Mouse (Mus musculus) forebrain, embryonic 11.5 days (tissue): ENCODE measurements around the gene Rpl27. TPM values are rescaled to one million over a fixed set of nuclear protein-coding genes. Genes with fewer than 3 reads are reported as not detected.
A peak's percentile ranks its signal among the peaks of the same experiment; 100 is the strongest.
"Not testable (repeated sequence)": the region's sequence is repeated elsewhere in the genome, so short reads cannot be mapped to it uniquely, and the experiment has no call there.

Experiments
- ATAC-seq: fragments of 200-750 bp; cut with Nextera tagmentation; replicated peaks from 2 replicates; pipeline ENCODE4 v1.8.0; 2017; ENCODE audit warnings: moderate TSS enrichment; ENCODE audit not compliant: low FRiP score
- DNase-seq: peaks from one replicate; pipeline ENCODE4 v3.0.0-alpha.2; 2017; ENCODE audit warnings: low spot score
- H3K27ac ChIP-seq: fragments of 300-500 bp; sonication (generic); 2 replicates; pipeline ENCODE4 v1.5.1; 2014; ENCODE audit warnings: low read depth, low read length
- H3K27me3 ChIP-seq: fragments of 300-500 bp; sonication (generic); 2 replicates; pipeline ENCODE4 v1.6.1; 2014; ENCODE audit warnings: mild to moderate bottlenecking, low read length, mixed read lengths; ENCODE audit not compliant: control insufficient read depth, insufficient read depth
- H3K36me3 ChIP-seq: fragments of 300-500 bp; sonication (generic); 2 replicates; pipeline ENCODE4 v1.6.1; 2014; ENCODE audit warnings: mild to moderate bottlenecking, low read length, moderate library complexity, mixed read lengths; ENCODE audit not compliant: control insufficient read depth, insufficient read depth
- H3K4me1 ChIP-seq: fragments of 300-500 bp; sonication (generic); replicated peaks from 2 replicates; pipeline ENCODE4 v1.6.1; 2014; ENCODE audit warnings: low read length, mixed read lengths; ENCODE audit not compliant: control insufficient read depth, insufficient read depth
- H3K4me2 ChIP-seq: fragments of 300-500 bp; sonication (generic); 2 replicates; pipeline ENCODE4 v1.6.1; 2014; ENCODE audit warnings: low read depth, mild to moderate bottlenecking, low read length, moderate library complexity, mixed read lengths; ENCODE audit not compliant: severe bottlenecking
- H3K4me3 ChIP-seq: fragments of 300-500 bp; sonication (generic); 2 replicates; pipeline ENCODE4 v1.5.1; 2014; ENCODE audit warnings: low read depth, low read length
- H3K9ac ChIP-seq: fragments of 300-500 bp; sonication (generic); 2 replicates; pipeline ENCODE4 v1.6.1; 2014; ENCODE audit warnings: low read length
- H3K9me3 ChIP-seq: fragments of 300-500 bp; sonication (generic); 2 replicates; pipeline ENCODE4 v1.6.1; 2016; ENCODE audit warnings: low read length, mixed read lengths; ENCODE audit not compliant: control insufficient read depth
- WGBS: fragments of 180-500 bp; shearing (Covaris S2); extraction: QIAGEN DNeasy Blood & Tissue Kit; methylation state at CpG from one replicate; pipeline ENCODE4 v1.1.7; 2014; 5-methylcytosine and 5-hydroxymethylcytosine counted together
- polyA plus RNA-seq: library from polyadenylated mRNA; unstranded; fragments of >200 nt; fragmentation: Nextera tagmentation; extraction: Ambion mirVana; gene quantifications from 2 replicates; pipeline ENCODE4 v1.2.1, GENCODE M21; 2014

Rpl27 gene
- polyA plus RNA-seq, 1 experiment from 2014 or later, result 424 TPM

DNA sequence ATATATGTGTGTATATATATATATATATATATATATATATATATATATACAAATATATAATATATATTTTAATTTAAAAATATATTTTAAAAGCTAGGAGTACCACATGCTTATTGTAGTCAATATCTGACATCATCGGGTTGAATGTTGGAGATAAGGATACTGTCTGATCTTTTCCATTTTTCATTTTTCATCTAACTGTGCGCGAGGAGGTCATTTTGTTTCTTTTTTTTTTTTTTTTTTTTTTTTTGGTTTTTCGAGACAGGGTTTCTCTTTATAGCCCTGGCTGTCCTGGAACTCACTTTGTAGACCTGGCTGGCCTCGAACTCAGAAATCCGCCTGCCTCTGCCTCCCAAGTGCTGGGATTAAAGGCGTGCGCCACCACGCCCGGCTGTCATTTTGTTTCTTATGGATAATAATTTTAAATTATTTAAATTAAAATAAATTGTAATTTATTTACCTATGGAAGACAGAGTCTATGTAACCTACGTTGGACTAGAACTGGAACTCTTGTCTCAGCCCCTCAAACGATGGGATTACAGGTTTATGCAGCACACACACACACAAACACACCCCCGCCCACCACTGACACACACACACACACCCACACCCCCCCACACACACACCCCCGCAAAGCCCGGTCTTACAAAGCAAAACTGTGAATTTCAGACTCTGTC, 510 bp upstream of the Rpl27 start:
- 0 out of 2 replicates have a peak, but pooled peaks have one; percentile 12 for ATAC-seq
- H3K27me3 ChIP-seq, DNase-seq, H3K9me3 ChIP-seq, H3K9ac ChIP-seq, H3K27ac ChIP-seq, H3K4me1 ChIP-seq: not testable (repeated sequence)
- Histone ChIP-seq H3K36me3 (peaks cover 15% of the 10 kb centered on the region; the same call in 1 of the 2 replicates), H3K4me3 (peak overlapping the region; percentile 90; the same call in 1 of the 2 replicates), H3K4me2 (peak overlapping the region; percentile 40; the same call in 1 of the 2 replicates)
- 36% methylated on average over 14 of the region's 15 CpGs for WGBS

- H3K9me3 ChIP-seq, result no peaks in the 10 kb centered on the region
- H3K4me1 ChIP-seq, result peaks cover 7% of the 10 kb centered on the region
- peak overlapping the region; percentile 92 for H3K4me2 ChIP-seq
- H3K4me3 ChIP-seq, result peak overlapping the region; percentile 90
- 3% methylated on average over 14 of the region's 14 CpGs for WGBS
- no peaks in the 10 kb centered on the region for H3K27me3 ChIP-seq
- H3K9ac ChIP-seq, result peak overlapping the region; percentile 89
- peaks cover 15% of the 10 kb centered on the region; the same call in 1 of the 2 replicates for H3K36me3 ChIP-seq
- H3K27ac ChIP-seq, result peak overlapping the region; percentile 77
- no peak for ATAC-seq
- peak; percentile 49 for DNase-seq
These were observed 662 bp downstream of the Rpl27 start for GRCm38 (mm10) chr11:101442760-101443159.

DNA sequence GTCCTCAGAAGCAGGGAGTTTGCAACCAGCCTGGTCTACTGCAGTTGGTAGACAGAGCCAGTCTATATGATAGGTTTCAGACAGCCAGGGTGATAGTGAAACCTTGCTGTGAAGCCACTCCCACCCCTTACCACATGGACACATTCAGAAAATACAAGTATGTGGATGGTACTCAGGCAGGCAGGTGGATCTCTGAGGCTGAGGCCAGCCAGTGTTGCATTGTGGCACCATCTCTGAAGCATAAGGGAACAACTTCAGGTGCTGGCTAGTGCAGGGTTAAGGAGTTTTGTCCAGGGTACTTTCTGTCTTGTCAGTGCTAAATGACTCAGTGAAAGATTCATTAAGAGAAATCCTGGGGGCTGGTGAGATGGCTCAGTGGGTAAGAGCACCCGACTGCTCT, 4.2 kb downstream of the Rpl27 start:
- Histone ChIP-seq H3K4me2 (no peak overlapping the region), H3K27ac (no peak overlapping the region), H3K9ac (no peak overlapping the region), H3K36me3 (peaks cover 15% of the 10 kb centered on the region; the same call in 1 of the 2 replicates), H3K27me3 (no peaks in the 10 kb centered on the region), H3K9me3 (no peaks in the 10 kb centered on the region), H3K4me1 (peaks cover 7% of the 10 kb centered on the region), H3K4me3 (no peak overlapping the region)
- ATAC-seq (no peak), DNase-seq (peak; percentile 47)
- WGBS, result 81% methylated on average over 1 of the region's 1 CpGs

GRCm38 (mm10) chr11:101446860-101447259, 4.8 kb downstream of the Rpl27 start:
- not testable (repeated sequence) for H3K4me1 ChIP-seq, H3K4me3 ChIP-seq, H3K27me3 ChIP-seq, H3K9ac ChIP-seq, ATAC-seq, H3K4me2 ChIP-seq, H3K27ac ChIP-seq, H3K9me3 ChIP-seq
- peak; percentile 21 for DNase-seq
- peaks cover 15% of the 10 kb centered on the region; the same call in 1 of the 2 replicates for H3K36me3 ChIP-seq
- 91% methylated on average over 8 of the region's 8 CpGs for WGBS

GRCm38 (mm10) chr11:101447786-101448185, 5.7 kb downstream of the Rpl27 start:
- Histone ChIP-seq H3K36me3 (peaks cover 15% of the 10 kb centered on the region; the same call in 1 of the 2 replicates), H3K9me3 (no peaks in the 10 kb centered on the region), H3K27me3 (no peaks in the 10 kb centered on the region), H3K9ac (no peak overlapping the region), H3K4me3 (no peak overlapping the region), H3K27ac (no peak overlapping the region), H3K4me2 (no peak overlapping the region), H3K4me1 (peaks cover 7% of the 10 kb centered on the region)
- no peak for ATAC-seq
- no peak for DNase-seq
- 90% methylated on average over 5 of the region's 5 CpGs for WGBS

DNA sequence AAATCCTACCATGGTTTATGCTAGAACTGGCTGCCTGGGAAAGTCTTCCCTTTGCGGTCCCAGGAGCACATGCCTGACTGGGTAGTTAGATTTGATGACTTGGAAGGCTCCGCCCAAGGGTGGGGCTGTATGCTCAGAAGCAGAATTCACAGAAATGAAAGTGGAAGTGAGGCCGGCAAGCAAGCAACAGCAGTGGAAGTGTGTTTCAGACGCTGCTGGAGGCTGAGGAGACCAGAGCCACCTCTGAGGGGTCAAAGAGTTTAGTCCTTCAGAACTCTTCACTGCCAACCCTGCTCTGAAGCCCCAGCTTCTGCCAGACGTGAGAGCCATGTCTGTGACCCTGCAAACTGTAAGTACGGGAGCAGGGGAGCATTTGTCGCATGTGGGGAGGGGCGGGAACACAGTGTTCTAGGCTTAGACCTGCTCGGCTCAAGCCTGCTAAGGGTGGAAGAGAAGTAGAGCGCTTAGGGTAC, 6.2 kb downstream of the Rpl27 start, which contains the start of gene Ifi35:
Ifi35 (plus strand) TSS at position 134 of the 473 bp plus-strand sequence.
- ATAC-seq (no peak), DNase-seq (peak; percentile 54)
- H3K9ac ChIP-seq, result 0 out of 2 replicates have a peak within 1 kb of the TSS, but pooled peaks have one; percentile 5
- WGBS, result 43% methylated on average over 10 of the region's 10 CpGs
- 0 out of 2 replicates have a peak within 1 kb of the TSS, but pooled peaks have one; percentile 8 for H3K4me2 ChIP-seq
- H3K27me3 ChIP-seq, result no peaks in the 10 kb centered on the region
- H3K27ac ChIP-seq, result no peak within 1 kb of the TSS
- H3K9me3 ChIP-seq, result no peaks in the 10 kb centered on the region
- H3K4me3 ChIP-seq, result no peak within 1 kb of the TSS
- H3K4me1 ChIP-seq, result peaks cover 5% of the 10 kb centered on the region
- H3K36me3 ChIP-seq, result peaks cover 15% of the 10 kb centered on the region; the same call in 1 of the 2 replicates

DNA sequence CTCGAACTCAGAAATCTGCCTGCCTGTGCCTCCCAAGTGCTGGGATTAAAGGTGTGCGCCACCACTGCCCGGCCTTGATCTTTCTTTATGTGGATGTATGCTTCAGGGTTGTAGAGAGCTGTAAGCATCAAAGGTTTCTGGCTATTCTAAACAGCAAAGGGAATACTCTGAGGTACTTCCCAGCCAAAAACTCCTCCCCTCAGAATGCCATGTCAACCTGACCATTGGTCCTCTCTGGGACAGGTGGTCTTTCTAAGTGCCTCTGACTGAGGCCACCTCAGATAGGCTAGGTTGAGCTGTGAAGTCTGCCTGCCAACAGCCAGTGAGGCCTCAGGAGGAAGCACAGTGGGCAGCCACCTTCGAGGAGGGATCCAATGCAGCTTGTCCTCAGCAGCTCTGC, 6.8 kb downstream of the Rpl27 start:
- 89% methylated on average over 4 of the region's 4 CpGs for WGBS
- Histone ChIP-seq H3K4me2 (0 out of 2 replicates have a peak overlapping the region, but pooled peaks have one; percentile 8), H3K27ac (no peak overlapping the region), H3K9me3 (no peaks in the 10 kb centered on the region), H3K4me3 (no peak overlapping the region), H3K4me1 (peaks cover under 1% of the 10 kb centered on the region; the same call in 1 of the 2 replicates), H3K36me3 (peaks cover 12% of the 10 kb centered on the region; the same call in 1 of the 2 replicates), H3K9ac (no peak overlapping the region), H3K27me3 (no peaks in the 10 kb centered on the region)
- ATAC-seq, result no peak
- DNase-seq, result peak; percentile 42

DNA sequence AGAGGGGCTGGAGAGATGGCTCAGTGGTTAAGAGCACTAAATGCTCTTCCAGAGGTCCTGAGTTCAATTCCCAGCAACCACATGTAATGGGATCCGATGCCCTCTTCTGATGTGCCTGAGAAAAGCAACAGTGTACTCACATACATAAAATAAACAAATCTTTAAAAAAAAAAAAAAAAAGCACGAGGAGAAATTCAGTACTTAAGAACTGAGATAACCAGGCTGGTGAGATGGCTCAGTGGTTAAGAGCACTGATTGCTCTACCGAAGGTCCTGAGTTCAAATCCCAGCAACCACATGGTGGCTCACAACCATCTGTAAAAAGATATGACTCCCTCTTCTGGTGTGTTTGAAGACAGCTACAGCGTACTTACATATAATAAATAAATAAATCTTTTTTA, 7.5 kb downstream of the Rpl27 start:
- 83% methylated on average over 4 of the region's 4 CpGs for WGBS
- H3K9me3 ChIP-seq, DNase-seq, H3K9ac ChIP-seq, H3K27ac ChIP-seq, H3K4me2 ChIP-seq, ATAC-seq, H3K27me3 ChIP-seq, H3K4me1 ChIP-seq, H3K36me3 ChIP-seq, H3K4me3 ChIP-seq: not testable (repeated sequence)
